Mouse (Mus musculus) embryonic facial prominence, embryonic 14.5 days (tissue): ENCODE data around the gene Mob1a. TPM values are rescaled to one million over a fixed set of nuclear protein-coding genes. Genes with fewer than 3 reads are reported as not detected.

Source experiments
- ATAC-seq: fragments of 200-750 bp; cut with Nextera tagmentation; 2 replicates; pipeline ENCODE4 v1.8.0; 2017; ENCODE audit warnings: low read depth, moderate number of reproducible peaks, moderate TSS enrichment
- DNase-seq: peaks from one replicate; pipeline ENCODE4 v3.0.0-alpha.2; 2015; ENCODE audit warnings: low spot score
- H3K27ac ChIP-seq: fragments of 300-500 bp; sonication (generic); replicated peaks from 2 replicates; pipeline ENCODE4 v1.5.1; 2014; ENCODE audit warnings: low read depth, mild to moderate bottlenecking, low read length, moderate library complexity
- H3K27me3 ChIP-seq: fragments of 300-500 bp; sonication (generic); replicated peaks from 2 replicates; pipeline ENCODE4 v1.6.1; 2014; ENCODE audit warnings: low read length; ENCODE audit not compliant: control insufficient read depth, insufficient read depth
- H3K36me3 ChIP-seq: fragments of 300-500 bp; sonication (generic); 2 replicates; pipeline ENCODE4 v1.6.1; 2014; ENCODE audit warnings: low read length, mixed read lengths; ENCODE audit not compliant: control insufficient read depth, insufficient read depth
- H3K4me1 ChIP-seq: fragments of 300-500 bp; sonication (generic); 2 replicates; pipeline ENCODE4 v1.6.1; 2014; ENCODE audit warnings: antibody characterized with exemption, low read length; ENCODE audit not compliant: control insufficient read depth, insufficient read depth
- H3K4me2 ChIP-seq: fragments of 300-500 bp; sonication (generic); 2 replicates; pipeline ENCODE4 v1.6.1; 2014; ENCODE audit warnings: low read depth, mild to moderate bottlenecking, low read length, moderate library complexity, mixed read lengths
- H3K4me3 ChIP-seq: fragments of 300-500 bp; sonication (generic); 2 replicates; pipeline ENCODE4 v1.5.1; 2014; ENCODE audit warnings: low read depth, mild to moderate bottlenecking, low read length
- H3K9ac ChIP-seq: fragments of 300-500 bp; sonication (generic); 2 replicates; pipeline ENCODE4 v1.6.1; 2014; ENCODE audit warnings: low read depth, mild to moderate bottlenecking, low read length, moderate library complexity, mixed read lengths
- H3K9me3 ChIP-seq: fragments of 300-500 bp; sonication (generic); 2 replicates; pipeline ENCODE4 v1.6.1; 2016; ENCODE audit warnings: low read length; ENCODE audit not compliant: control insufficient read depth
- WGBS: fragments of 180-500 bp; shearing (Covaris S2); extraction: QIAGEN DNeasy Blood & Tissue Kit; methylation state at CpG from one replicate; pipeline ENCODE4 v1.1.7; 2014; 5-methylcytosine and 5-hydroxymethylcytosine counted together
- polyA plus RNA-seq: library from polyadenylated mRNA; unstranded; fragments of >200 nt; fragmentation: Nextera tagmentation; extraction: Ambion mirVana; gene quantifications from 2 replicates; pipeline ENCODE4 v1.2.1, GENCODE M21; 2014

The Mob1a gene
- polyA plus RNA-seq, result 80.3 and 80.7 TPM in 2 replicates

DNA sequence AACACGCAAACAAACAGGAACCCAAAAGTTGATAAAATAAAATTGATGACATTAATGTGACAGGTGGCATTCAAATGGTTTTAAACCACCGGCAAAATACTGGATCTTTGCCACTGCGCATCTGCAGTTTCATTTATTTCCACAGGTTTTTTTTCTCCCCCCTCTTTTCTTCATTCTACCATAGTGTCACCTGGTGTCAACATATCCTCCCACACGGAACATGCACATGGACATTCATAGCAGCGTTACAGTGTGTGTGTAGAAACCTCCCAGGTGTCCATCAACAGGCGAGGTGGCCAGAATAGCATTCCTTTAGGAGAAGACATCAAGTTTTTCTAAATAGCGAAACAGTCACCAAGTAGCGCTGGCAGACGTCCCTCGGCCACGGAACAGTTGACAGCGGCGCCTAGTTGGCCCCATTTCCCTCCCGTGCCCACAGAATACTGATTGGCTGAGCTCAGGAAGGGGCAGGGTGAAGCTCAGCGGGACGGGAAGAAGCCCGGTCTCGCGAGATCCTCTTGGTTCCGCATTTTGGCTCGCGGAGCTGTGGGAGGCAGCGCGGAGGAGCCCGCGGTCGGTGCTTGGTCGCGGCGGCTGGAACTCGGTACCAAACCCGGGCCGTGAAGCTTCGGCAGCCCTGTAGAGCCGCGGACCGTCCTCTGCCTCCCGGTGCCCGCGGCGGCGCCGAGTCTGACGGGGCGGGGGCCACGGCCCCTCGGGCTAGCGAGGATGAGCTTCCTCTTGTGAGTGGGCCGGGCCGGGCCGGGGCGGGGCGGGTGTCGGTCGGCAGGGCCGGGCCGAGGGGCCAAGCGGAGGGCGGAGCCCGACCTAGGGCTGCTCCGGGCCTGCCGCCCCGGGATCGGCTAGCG is at the start of gene Mob1a, which contains the start of gene Mthfd2:
TSS of gene Mob1a (plus strand) at position 492 of the 869 bp plus-strand sequence.
TSS of gene Mthfd2 (minus strand) at position 384 of the 869 bp plus-strand sequence.
- peak within 1 kb of the TSS; percentile 77 for H3K4me3 ChIP-seq
- peak; percentile 98 for DNase-seq
- peak within 1 kb of the TSS; percentile 89 for H3K9ac ChIP-seq
- 1% methylated on average over 34 of the region's 65 CpGs for WGBS
- H3K27ac ChIP-seq, result peak within 1 kb of the TSS; percentile 90
- ATAC-seq, result peak; percentile 99
- no peaks in the 10 kb centered on the region for H3K27me3 ChIP-seq
- H3K9me3 ChIP-seq, result no peaks in the 10 kb centered on the region
- H3K4me1 ChIP-seq, result peaks cover 10% of the 10 kb centered on the region
- H3K4me2 ChIP-seq, result peak within 1 kb of the TSS; percentile 73
- peaks cover 18% of the 10 kb centered on the region for H3K36me3 ChIP-seq

GRCm38 (mm10) chr6:83277151-83277550 is 48.7 kb upstream of the Mob1a start:
- no peaks in the 10 kb centered on the region for H3K4me1 ChIP-seq
- DNase-seq (no peak), ATAC-seq (no peak)
- H3K36me3 ChIP-seq, result no peaks in the 10 kb centered on the region
- H3K4me3 ChIP-seq, result no peak overlapping the region
- H3K27me3 ChIP-seq, result no peaks in the 10 kb centered on the region
- H3K9me3 ChIP-seq, result no peaks in the 10 kb centered on the region
- no peak overlapping the region for H3K27ac ChIP-seq
- H3K9ac ChIP-seq, result no peak overlapping the region
- WGBS, result 72% methylated on average over 13 of the region's 13 CpGs
- H3K4me2 ChIP-seq, result no peak overlapping the region

DNA sequence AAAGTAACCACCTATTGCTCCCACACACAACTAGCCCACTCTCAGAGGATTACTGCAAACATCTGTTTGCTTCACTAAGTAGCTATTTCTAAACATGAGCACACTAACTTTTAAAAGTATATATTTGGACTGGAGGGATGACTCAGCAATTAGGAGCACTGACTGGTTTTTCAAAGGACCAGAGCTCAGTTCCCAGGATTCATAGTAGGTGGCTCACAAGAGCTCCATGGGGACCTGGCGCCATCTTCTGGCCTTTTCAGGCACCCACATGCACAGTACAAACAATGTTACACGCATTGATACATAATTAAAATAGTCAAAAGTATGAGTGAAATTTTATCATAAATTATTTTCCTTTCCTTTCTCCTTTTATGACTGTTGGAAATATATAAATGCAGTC is 46.9 kb upstream of the Mob1a start:
- DNase-seq (no peak), ATAC-seq (no peak)
- H3K9ac ChIP-seq, result no peak overlapping the region
- H3K4me1 ChIP-seq, result no peaks in the 10 kb centered on the region
- no peaks in the 10 kb centered on the region for H3K36me3 ChIP-seq
- no peaks in the 10 kb centered on the region for H3K27me3 ChIP-seq
- no peak overlapping the region for H3K4me2 ChIP-seq
- no peaks in the 10 kb centered on the region for H3K9me3 ChIP-seq
- H3K27ac ChIP-seq, result no peak overlapping the region
- WGBS, result 20% methylated on average over 2 of the region's 2 CpGs
- H3K4me3 ChIP-seq, result no peak overlapping the region

- H3K27me3 ChIP-seq, result no peaks in the 10 kb centered on the region
- H3K27ac ChIP-seq, result no peak overlapping the region
- no peak for DNase-seq
- H3K9ac ChIP-seq, result no peak overlapping the region
- ATAC-seq, result no peak
- no peaks in the 10 kb centered on the region for H3K36me3 ChIP-seq
- 82% methylated on average over 8 of the region's 8 CpGs for WGBS
- H3K4me2 ChIP-seq, result no peak overlapping the region
- no peaks in the 10 kb centered on the region for H3K4me1 ChIP-seq
- H3K9me3 ChIP-seq, result no peaks in the 10 kb centered on the region
- H3K4me3 ChIP-seq, result no peak overlapping the region
These were observed 45.4 kb upstream of the Mob1a start for GRCm38 (mm10) chr6:83280256-83280955.

- Histone ChIP-seq H3K27ac (no peak overlapping the region), H3K9ac (no peak overlapping the region), H3K4me1 (no peaks in the 10 kb centered on the region), H3K4me3 (no peak overlapping the region), H3K9me3 (no peaks in the 10 kb centered on the region), H3K4me2 (no peak overlapping the region), H3K27me3 (no peaks in the 10 kb centered on the region), H3K36me3 (peaks cover 7% of the 10 kb centered on the region)
- WGBS, result 82% methylated on average over 7 of the region's 7 CpGs
- no peak for ATAC-seq
- no peak for DNase-seq
These were observed 25.2 kb upstream of the Mob1a start for GRCm38 (mm10) chr6:83300447-83301229.

- DNase-seq (no peak), ATAC-seq (no peak)
- no peak overlapping the region for H3K4me2 ChIP-seq
- WGBS, result 76% methylated on average over 2 of the region's 2 CpGs
- no peaks in the 10 kb centered on the region for H3K4me1 ChIP-seq
- no peak overlapping the region for H3K27ac ChIP-seq
- H3K9ac ChIP-seq, result no peak overlapping the region
- H3K9me3 ChIP-seq, result no peaks in the 10 kb centered on the region
- H3K27me3 ChIP-seq, result no peaks in the 10 kb centered on the region
- H3K36me3 ChIP-seq, result peaks cover 14% of the 10 kb centered on the region
- no peak overlapping the region for H3K4me3 ChIP-seq
These were observed 24.5 kb upstream of the Mob1a start for GRCm38 (mm10) chr6:83301294-83301693.

GRCm38 (mm10) chr6:83302264-83302663 is 23.6 kb upstream of the Mob1a start:
- H3K4me1 ChIP-seq, result no peaks in the 10 kb centered on the region
- ATAC-seq (no peak), DNase-seq (peak; percentile 11)
- 70% methylated on average over 5 of the region's 5 CpGs for WGBS
- no peak overlapping the region for H3K4me2 ChIP-seq
- no peak overlapping the region for H3K27ac ChIP-seq
- peaks cover 22% of the 10 kb centered on the region for H3K36me3 ChIP-seq
- H3K27me3 ChIP-seq, result no peaks in the 10 kb centered on the region
- no peak overlapping the region for H3K9ac ChIP-seq
- H3K4me3 ChIP-seq, result no peak overlapping the region
- H3K9me3 ChIP-seq, result no peaks in the 10 kb centered on the region

GRCm38 (mm10) chr6:83309017-83309416 is 16.8 kb upstream of the Mob1a start:
- Histone ChIP-seq H3K4me1 (no peaks in the 10 kb centered on the region), H3K4me2 (no peak overlapping the region), H3K27ac (no peak overlapping the region), H3K4me3 (no peak overlapping the region), H3K36me3 (peaks cover 76% of the 10 kb centered on the region), H3K9ac (no peak overlapping the region), H3K9me3 (no peaks in the 10 kb centered on the region), H3K27me3 (no peaks in the 10 kb centered on the region)
- WGBS, result 92% methylated on average over 7 of the region's 7 CpGs
- no peak for ATAC-seq
- DNase-seq, result no peak
